Mouse (Mus musculus): Measurements from ENCODE around the gene Rorc. TPM values are rescaled to one million over a fixed set of nuclear protein-coding genes. Genes with fewer than 3 reads are reported as not detected.

Rorc gene
- polyA plus RNA-seq, 1 experiment from 2014 or later: 0.38 TPM

DNA sequence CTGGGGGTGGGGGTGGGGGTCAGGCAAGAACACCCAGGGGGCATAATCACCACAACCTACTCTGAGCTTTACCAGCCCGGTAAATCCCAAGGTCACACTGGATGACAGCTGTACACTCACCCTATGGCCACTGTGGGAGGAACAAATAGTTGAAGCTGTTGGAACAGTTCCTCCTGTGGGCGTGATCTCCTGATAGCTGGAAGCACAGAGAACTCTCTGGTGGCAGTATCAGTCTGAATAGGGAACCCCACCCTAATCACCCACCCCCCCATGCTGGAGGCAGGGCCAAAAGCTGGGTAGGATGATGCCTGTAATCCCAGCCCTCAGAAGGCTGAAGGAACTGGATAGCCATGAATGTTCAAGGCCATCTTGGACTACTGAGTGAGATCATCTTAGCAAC, 2.9 kb upstream of the Rorc start:
- H3K27ac ChIP-seq (replicated peaks; ENCODE audit: low read depth, low read length): no peak overlapping the region
- no peak for DNase-seq (ENCODE audit: low spot score)
- 49% methylated on average over 2 of the region's 2 CpGs for WGBS
- no peaks in the 10 kb centered on the region for H3K36me3 ChIP-seq (replicated peaks; ENCODE audit: control insufficient read depth, insufficient read depth, low read depth, low read length)
- no peaks in the 10 kb centered on the region for H3K9me3 ChIP-seq (replicated peaks; ENCODE audit: control insufficient read depth, low read length)
- ATAC-seq (replicated peaks; ENCODE audit: insufficient number of reproducible peaks, low FRiP score, low TSS enrichment, low read depth): no peak
- no peak overlapping the region for H3K9ac ChIP-seq (replicated peaks; ENCODE audit: low read length)
- H3K4me3 ChIP-seq (ENCODE audit: low read depth, low read length): no peak overlapping the region
- peaks cover 6% of the 10 kb centered on the region; the same call in 1 of the 2 replicates for H3K4me1 ChIP-seq (ENCODE audit: control insufficient read depth, insufficient read depth, low read length)
- H3K4me2 ChIP-seq (ENCODE audit: low read depth, low read length): no peak overlapping the region
- no peaks in the 10 kb centered on the region for H3K27me3 ChIP-seq (ENCODE audit: control insufficient read depth, insufficient read depth, low read length)

DNA sequence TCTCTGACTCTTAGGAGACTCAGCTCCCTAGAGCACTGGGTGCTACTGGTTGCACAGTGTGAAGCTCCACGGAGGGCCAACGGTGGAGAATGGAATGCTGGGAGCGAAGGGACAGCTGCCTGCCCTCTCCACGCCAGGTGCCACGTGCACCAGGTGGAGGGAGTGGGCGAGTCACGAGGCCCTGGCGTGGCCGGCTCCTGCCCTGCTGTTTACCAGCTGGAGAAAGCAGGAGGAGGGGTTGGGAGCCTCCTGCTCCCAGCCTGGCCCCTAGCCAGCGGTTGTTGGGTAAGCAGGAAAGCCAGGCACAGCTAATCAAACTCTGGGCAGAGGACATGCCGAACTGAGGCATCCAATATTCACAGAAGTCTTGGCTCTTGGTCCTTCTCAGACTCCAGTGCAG, 957 bp upstream of the Rorc start:
- no peak for ATAC-seq (replicated peaks; ENCODE audit: insufficient number of reproducible peaks, low FRiP score, low TSS enrichment, low read depth)
- DNase-seq (ENCODE audit: low spot score): peak; percentile 18
- Histone ChIP-seq H3K36me3 (replicated peaks; ENCODE audit: control insufficient read depth, insufficient read depth, low read depth, low read length) (no peaks in the 10 kb centered on the region), H3K4me2 (ENCODE audit: low read depth, low read length) (no peak overlapping the region), H3K4me1 (ENCODE audit: control insufficient read depth, insufficient read depth, low read length) (peaks cover 6% of the 10 kb centered on the region; the same call in 1 of the 2 replicates), H3K9me3 (replicated peaks; ENCODE audit: control insufficient read depth, low read length) (no peaks in the 10 kb centered on the region), H3K9ac (replicated peaks; ENCODE audit: low read length) (no peak overlapping the region), H3K27ac (replicated peaks; ENCODE audit: low read depth, low read length) (no peak overlapping the region), H3K4me3 (ENCODE audit: low read depth, low read length) (no peak overlapping the region), H3K27me3 (ENCODE audit: control insufficient read depth, insufficient read depth, low read length) (no peaks in the 10 kb centered on the region; the same call in 1 of the 2 replicates)
- WGBS: 6% methylated on average over 11 of the region's 11 CpGs

DNA sequence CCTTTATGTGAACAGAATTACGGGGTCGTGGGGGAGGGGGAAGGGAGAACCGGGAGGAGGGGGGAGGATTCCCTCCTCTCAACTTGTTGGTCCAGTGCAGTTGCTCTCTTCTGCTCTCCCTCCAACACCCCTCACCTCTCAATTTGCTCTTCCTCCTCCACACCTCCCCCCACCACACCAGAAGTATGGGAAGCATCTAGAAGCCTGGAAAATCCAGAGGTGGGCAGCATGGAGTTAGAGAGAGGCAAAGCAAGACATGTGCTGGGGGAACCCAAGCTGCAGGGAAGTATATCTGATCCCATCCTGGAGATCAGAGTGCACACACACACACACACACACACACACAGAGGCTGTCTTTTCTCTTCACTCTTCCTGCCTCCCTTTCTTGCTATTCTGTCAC, 556 bp upstream of the Rorc start:
- ATAC-seq (replicated peaks; ENCODE audit: insufficient number of reproducible peaks, low FRiP score, low TSS enrichment, low read depth) (no peak), DNase-seq (ENCODE audit: low spot score) (no peak)
- no peak overlapping the region for H3K27ac ChIP-seq (replicated peaks; ENCODE audit: low read depth, low read length)
- H3K9me3 ChIP-seq (replicated peaks; ENCODE audit: control insufficient read depth, low read length): no peaks in the 10 kb centered on the region
- no peak overlapping the region for H3K4me2 ChIP-seq (ENCODE audit: low read depth, low read length)
- peaks cover 6% of the 10 kb centered on the region; the same call in 1 of the 2 replicates for H3K4me1 ChIP-seq (ENCODE audit: control insufficient read depth, insufficient read depth, low read length)
- no peak overlapping the region for H3K9ac ChIP-seq (replicated peaks; ENCODE audit: low read length)
- no peaks in the 10 kb centered on the region for H3K36me3 ChIP-seq (replicated peaks; ENCODE audit: control insufficient read depth, insufficient read depth, low read depth, low read length)
- no peaks in the 10 kb centered on the region; the same call in 1 of the 2 replicates for H3K27me3 ChIP-seq (ENCODE audit: control insufficient read depth, insufficient read depth, low read length)
- no peak overlapping the region for H3K4me3 ChIP-seq (ENCODE audit: low read depth, low read length)
- WGBS: 0% methylated on average over 3 of the region's 3 CpGs

DNA sequence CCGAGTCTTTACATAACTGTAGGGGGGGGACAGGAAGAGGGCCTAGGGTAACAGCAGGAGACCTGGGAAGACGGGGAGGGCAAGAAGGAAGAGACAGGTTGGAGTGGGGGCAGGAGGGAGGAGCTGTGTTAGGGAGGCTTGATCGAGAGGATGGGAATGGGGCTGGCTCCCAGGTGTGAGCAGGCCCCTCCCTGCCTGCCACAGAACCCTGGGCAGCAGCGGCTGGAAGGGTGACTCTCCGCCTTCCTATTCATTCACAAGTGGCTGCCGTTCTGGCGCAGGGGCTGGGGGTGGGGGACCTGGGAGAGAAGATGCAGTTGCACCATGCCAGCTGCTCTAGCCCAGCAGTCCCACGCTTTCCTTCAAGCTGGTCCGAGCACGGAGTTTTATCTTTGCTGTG, 496 bp downstream of the Rorc start:
- Histone ChIP-seq H3K9ac (replicated peaks; ENCODE audit: low read length) (peak overlapping the region; percentile 22; the same call in 1 of the 2 replicates), H3K4me1 (ENCODE audit: control insufficient read depth, insufficient read depth, low read length) (peaks cover 6% of the 10 kb centered on the region; the same call in 1 of the 2 replicates), H3K36me3 (replicated peaks; ENCODE audit: control insufficient read depth, insufficient read depth, low read depth, low read length) (no peaks in the 10 kb centered on the region), H3K27ac (replicated peaks; ENCODE audit: low read depth, low read length) (no peak overlapping the region), H3K9me3 (replicated peaks; ENCODE audit: control insufficient read depth, low read length) (no peaks in the 10 kb centered on the region), H3K4me2 (ENCODE audit: low read depth, low read length) (peak overlapping the region; percentile 21; the same call in 1 of the 2 replicates), H3K4me3 (ENCODE audit: low read depth, low read length) (0 out of 2 replicates have a peak overlapping the region, but pooled peaks have one; percentile 3), H3K27me3 (ENCODE audit: control insufficient read depth, insufficient read depth, low read length) (no peaks in the 10 kb centered on the region; the same call in 1 of the 2 replicates)
- 3% methylated on average over 10 of the region's 10 CpGs for WGBS
- ATAC-seq (replicated peaks; ENCODE audit: insufficient number of reproducible peaks, low FRiP score, low TSS enrichment, low read depth) (no peak), DNase-seq (ENCODE audit: low spot score) (peak; percentile 6)

DNA sequence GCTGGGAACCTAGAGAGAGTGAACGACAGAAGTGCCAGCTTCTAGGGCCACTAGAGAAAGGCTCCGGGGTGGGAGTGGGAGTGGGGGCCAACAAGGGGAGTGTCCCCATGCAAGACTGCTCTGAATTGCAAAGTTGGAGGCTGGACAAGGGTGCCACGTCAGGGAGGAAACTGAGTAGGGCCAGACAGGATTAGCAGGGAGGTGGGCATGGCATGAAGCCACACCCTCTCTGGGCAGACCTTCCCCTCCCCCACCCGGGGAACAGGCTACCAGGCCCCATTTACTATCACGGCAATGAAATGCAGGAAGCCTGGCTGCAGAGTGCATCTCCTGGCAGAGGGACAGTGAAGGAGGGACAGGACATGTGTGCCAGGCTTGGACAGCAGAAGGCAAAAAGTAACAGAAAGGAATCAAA, 1.0 kb downstream of the Rorc start:
- peak; percentile 49; the same call in 1 of the 2 replicates for ATAC-seq (replicated peaks; ENCODE audit: insufficient number of reproducible peaks, low FRiP score, low TSS enrichment, low read depth)
- H3K27ac ChIP-seq (replicated peaks; ENCODE audit: low read depth, low read length): no peak overlapping the region
- H3K9ac ChIP-seq (replicated peaks; ENCODE audit: low read length): peak overlapping the region; percentile 22; the same call in 1 of the 2 replicates
- WGBS: 2% methylated on average over 5 of the region's 5 CpGs
- no peaks in the 10 kb centered on the region for H3K9me3 ChIP-seq (replicated peaks; ENCODE audit: control insufficient read depth, low read length)
- peak; percentile 19 for DNase-seq (ENCODE audit: low spot score)
- no peaks in the 10 kb centered on the region for H3K36me3 ChIP-seq (replicated peaks; ENCODE audit: control insufficient read depth, insufficient read depth, low read depth, low read length)
- H3K27me3 ChIP-seq (ENCODE audit: control insufficient read depth, insufficient read depth, low read length): no peaks in the 10 kb centered on the region; the same call in 1 of the 2 replicates
- peak overlapping the region; percentile 21; the same call in 1 of the 2 replicates for H3K4me2 ChIP-seq (ENCODE audit: low read depth, low read length)
- 0 out of 2 replicates have a peak overlapping the region, but pooled peaks have one; percentile 3 for H3K4me3 ChIP-seq (ENCODE audit: low read depth, low read length)
- peaks cover 6% of the 10 kb centered on the region; the same call in 1 of the 2 replicates for H3K4me1 ChIP-seq (ENCODE audit: control insufficient read depth, insufficient read depth, low read length)

DNA sequence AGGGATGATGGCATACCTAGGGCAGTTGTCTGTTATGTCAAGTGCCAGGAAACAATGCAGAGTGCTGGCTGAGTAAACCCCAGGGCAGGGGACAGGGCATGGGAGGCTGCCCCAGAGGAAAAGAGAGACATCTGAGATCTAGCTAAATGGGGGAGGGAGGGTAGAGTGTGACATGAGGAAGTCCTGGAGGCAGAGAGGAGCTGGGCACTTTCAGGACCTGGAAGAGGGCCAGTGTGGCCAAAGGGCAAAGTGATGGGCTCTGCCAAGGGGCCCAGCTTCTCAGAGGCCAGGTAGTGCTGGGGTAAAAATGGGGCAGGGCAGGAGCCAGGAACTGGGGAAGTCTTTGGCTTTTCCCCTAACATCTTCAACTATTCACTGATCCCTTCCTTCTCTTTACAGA, 2.0 kb downstream of the Rorc start:
- Histone ChIP-seq H3K4me1 (ENCODE audit: control insufficient read depth, insufficient read depth, low read length) (peaks cover 6% of the 10 kb centered on the region; the same call in 1 of the 2 replicates), H3K27ac (replicated peaks; ENCODE audit: low read depth, low read length) (no peak overlapping the region), H3K9ac (replicated peaks; ENCODE audit: low read length) (no peak overlapping the region), H3K36me3 (replicated peaks; ENCODE audit: control insufficient read depth, insufficient read depth, low read depth, low read length) (no peaks in the 10 kb centered on the region), H3K4me3 (ENCODE audit: low read depth, low read length) (no peak overlapping the region), H3K4me2 (ENCODE audit: low read depth, low read length) (no peak overlapping the region), H3K27me3 (ENCODE audit: control insufficient read depth, insufficient read depth, low read length) (no peaks in the 10 kb centered on the region; the same call in 1 of the 2 replicates), H3K9me3 (replicated peaks; ENCODE audit: control insufficient read depth, low read length) (no peaks in the 10 kb centered on the region)
- no peak for DNase-seq (ENCODE audit: low spot score)
- no peak for ATAC-seq (replicated peaks; ENCODE audit: insufficient number of reproducible peaks, low FRiP score, low TSS enrichment, low read depth)

DNA sequence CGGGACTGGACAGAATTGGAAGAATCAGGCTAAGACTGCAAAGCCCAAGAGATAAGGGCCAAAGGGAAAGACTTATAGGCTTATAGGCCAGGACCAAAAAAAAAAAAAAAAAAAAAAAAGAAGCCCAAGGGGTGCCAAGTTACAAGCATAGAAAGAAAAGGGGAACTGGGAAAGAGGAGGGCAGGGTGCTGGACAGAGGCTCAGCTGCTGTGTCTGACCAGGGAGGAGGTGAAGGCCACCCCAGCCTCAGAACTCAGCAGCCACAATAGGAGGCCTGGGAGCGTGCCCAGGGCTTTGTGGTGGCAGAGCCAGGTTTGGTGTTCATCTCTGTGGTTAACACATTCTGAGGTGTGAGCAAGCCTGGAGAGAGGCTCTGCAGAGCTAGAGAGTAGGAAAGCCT, 2.6 kb downstream of the Rorc start:
- Histone ChIP-seq H3K36me3 (replicated peaks; ENCODE audit: control insufficient read depth, insufficient read depth, low read depth, low read length) (no peaks in the 10 kb centered on the region), H3K9ac (replicated peaks; ENCODE audit: low read length) (no peak overlapping the region), H3K27me3 (ENCODE audit: control insufficient read depth, insufficient read depth, low read length) (no peaks in the 10 kb centered on the region; the same call in 1 of the 2 replicates), H3K4me2 (ENCODE audit: low read depth, low read length) (no peak overlapping the region), H3K4me1 (ENCODE audit: control insufficient read depth, insufficient read depth, low read length) (peaks cover 6% of the 10 kb centered on the region; the same call in 1 of the 2 replicates), H3K4me3 (ENCODE audit: low read depth, low read length) (no peak overlapping the region), H3K27ac (replicated peaks; ENCODE audit: low read depth, low read length) (no peak overlapping the region), H3K9me3 (replicated peaks; ENCODE audit: control insufficient read depth, low read length) (no peaks in the 10 kb centered on the region)
- ATAC-seq (replicated peaks; ENCODE audit: insufficient number of reproducible peaks, low FRiP score, low TSS enrichment, low read depth): no peak
- DNase-seq (ENCODE audit: low spot score): no peak
- 81% methylated on average over 2 of the region's 2 CpGs for WGBS

DNA sequence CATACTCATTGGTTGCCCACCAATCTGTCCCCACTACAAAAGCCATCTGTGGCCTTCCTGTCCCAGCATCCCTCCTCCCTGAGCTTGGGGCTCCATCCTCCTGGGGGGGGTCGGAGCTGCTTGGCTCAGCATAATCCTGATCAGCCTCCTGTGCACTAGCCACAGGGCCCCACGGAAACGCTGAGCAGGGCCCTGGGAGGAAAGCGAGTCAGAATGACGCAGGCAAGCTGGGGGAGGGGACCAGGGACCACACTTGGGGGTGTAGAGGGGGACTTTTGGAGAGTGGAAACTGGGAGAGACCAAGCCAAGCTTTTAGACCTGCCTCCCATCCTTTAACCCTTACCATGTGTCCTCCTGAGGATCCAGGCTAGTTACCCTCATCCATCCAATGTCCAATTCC, 3.3 kb downstream of the Rorc start:
- no peaks in the 10 kb centered on the region for H3K9me3 ChIP-seq (replicated peaks; ENCODE audit: control insufficient read depth, low read length)
- peaks cover 6% of the 10 kb centered on the region; the same call in 1 of the 2 replicates for H3K4me1 ChIP-seq (ENCODE audit: control insufficient read depth, insufficient read depth, low read length)
- no peaks in the 10 kb centered on the region for H3K36me3 ChIP-seq (replicated peaks; ENCODE audit: control insufficient read depth, insufficient read depth, low read depth, low read length)
- no peak overlapping the region for H3K9ac ChIP-seq (replicated peaks; ENCODE audit: low read length)
- no peak overlapping the region for H3K4me3 ChIP-seq (ENCODE audit: low read depth, low read length)
- H3K27me3 ChIP-seq (ENCODE audit: control insufficient read depth, insufficient read depth, low read length): no peaks in the 10 kb centered on the region; the same call in 1 of the 2 replicates
- H3K4me2 ChIP-seq (ENCODE audit: low read depth, low read length): no peak overlapping the region
- ATAC-seq (replicated peaks; ENCODE audit: insufficient number of reproducible peaks, low FRiP score, low TSS enrichment, low read depth): no peak
- no peak overlapping the region for H3K27ac ChIP-seq (replicated peaks; ENCODE audit: low read depth, low read length)
- no peak for DNase-seq (ENCODE audit: low spot score)
- WGBS: 49% methylated on average over 5 of the region's 5 CpGs

All from embryonic facial prominence, embryonic 11.5 days (tissue).